Mouse (Mus musculus): Measurements from ENCODE around the gene Ephx4. TPM values are rescaled to one million over a fixed set of nuclear protein-coding genes. Genes with fewer than 3 reads are reported as not detected.

Ephx4 gene
- polyA plus RNA-seq, 2 experiments, result 2.4 TPM

GRCm38 (mm10) chr5:107450299-107450698 is 47.8 kb downstream of the Ephx4 start:
- Histone ChIP-seq H3K27me3 (ENCODE audit: control insufficient read depth, insufficient read depth, low read length) (no peaks in the 10 kb centered on the region), H3K9me3 (ENCODE audit: control insufficient read depth, low read length) (no peaks in the 10 kb centered on the region), H3K4me3 (replicated peaks; ENCODE audit: low read length) (no peak overlapping the region), H3K36me3 (ENCODE audit: control insufficient read depth, insufficient read depth, low read length) (peaks cover 9% of the 10 kb centered on the region; the same call in 1 of the 2 replicates), H3K4me1 (ENCODE audit: control insufficient read depth, insufficient read depth, low read length) (no peaks in the 10 kb centered on the region), H3K27ac (replicated peaks; ENCODE audit: low read depth, low read length) (no peak overlapping the region), H3K9ac (ENCODE audit: low read depth, low read length, severe bottlenecking) (no peak overlapping the region), H3K4me2 (replicated peaks; ENCODE audit: low read depth, low read length, severe bottlenecking) (no peak overlapping the region)
- WGBS, result 96% methylated on average over 5 of the region's 5 CpGs
- no peak for TF ChIP-seq POLR2A (IDR thresholded peaks at IDR 0.05; ENCODE audit: borderline replicate concordance, extremely low read depth, insufficient read depth, insufficient read length)
- no peak for ATAC-seq (ENCODE audit: low FRiP score, low read depth)
- DNase-seq (ENCODE audit: low spot score), result no peak

DNA sequence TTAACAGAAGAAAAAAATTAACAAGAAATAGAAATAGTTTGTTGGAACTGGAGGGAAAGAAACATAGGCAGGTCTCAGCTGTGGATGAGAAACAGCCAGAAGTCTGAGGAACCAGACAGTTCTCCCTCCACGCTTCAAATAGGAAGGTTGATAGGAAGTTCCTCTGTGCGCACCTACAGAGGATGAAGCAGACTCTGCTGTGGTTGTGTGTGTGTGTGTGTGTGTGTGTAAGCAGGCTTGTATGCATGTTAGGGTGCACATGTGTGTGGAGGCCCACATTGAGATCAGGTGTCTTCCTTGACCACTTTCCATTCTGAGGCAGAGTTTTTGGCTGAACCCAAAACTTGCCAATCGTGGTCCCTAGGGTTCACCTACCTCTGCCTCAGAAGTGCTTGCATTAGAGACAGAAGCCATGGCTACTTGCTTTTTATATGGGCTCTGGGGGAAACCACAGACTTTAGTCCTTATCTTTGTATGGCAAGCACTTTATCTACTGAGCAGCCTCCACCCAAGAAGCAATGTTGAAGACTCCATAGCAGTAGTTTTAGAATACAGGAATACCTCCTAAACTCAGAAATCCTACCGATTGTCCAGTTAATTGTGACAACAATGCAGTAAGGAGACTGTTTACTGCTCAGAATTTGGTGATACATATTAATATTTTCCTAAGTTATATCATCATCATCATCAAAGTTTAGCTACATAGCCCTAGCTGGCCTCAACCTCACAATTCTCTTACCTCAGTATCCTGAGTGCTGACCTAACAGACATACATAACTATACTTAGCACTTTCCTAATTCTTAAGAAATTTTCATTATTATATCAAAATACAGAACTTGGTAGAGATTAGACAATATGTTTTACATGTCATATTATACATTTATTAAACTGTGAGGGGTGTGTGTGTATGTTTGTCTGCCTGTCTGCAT is 59.9 kb downstream of the Ephx4 start:
- H3K4me2 ChIP-seq (replicated peaks; ENCODE audit: low read depth, low read length, severe bottlenecking), result no peak overlapping the region
- H3K27ac ChIP-seq (replicated peaks; ENCODE audit: low read depth, low read length), result no peak overlapping the region
- TF ChIP-seq POLR2A (IDR thresholded peaks at IDR 0.05; ENCODE audit: borderline replicate concordance, extremely low read depth, insufficient read depth, insufficient read length), result no peak
- DNase-seq (ENCODE audit: low spot score), result no peak
- H3K9ac ChIP-seq (ENCODE audit: low read depth, low read length, severe bottlenecking), result no peak overlapping the region
- H3K9me3 ChIP-seq (ENCODE audit: control insufficient read depth, low read length), result no peaks in the 10 kb centered on the region
- ATAC-seq (ENCODE audit: low FRiP score, low read depth), result no peak
- no peaks in the 10 kb centered on the region for H3K4me1 ChIP-seq (ENCODE audit: control insufficient read depth, insufficient read depth, low read length)
- no peaks in the 10 kb centered on the region for H3K27me3 ChIP-seq (ENCODE audit: control insufficient read depth, insufficient read depth, low read length)
- H3K36me3 ChIP-seq (ENCODE audit: control insufficient read depth, insufficient read depth, low read length), result peaks cover 6% of the 10 kb centered on the region; the same call in 1 of the 2 replicates
- no peak overlapping the region for H3K4me3 ChIP-seq (replicated peaks; ENCODE audit: low read length)
- 88% methylated on average over 4 of the region's 4 CpGs for WGBS

- WGBS, result 56% methylated on average over 5 of the region's 5 CpGs
- Histone ChIP-seq H3K27ac (replicated peaks; ENCODE audit: low read depth, low read length) (no peak overlapping the region), H3K9me3 (ENCODE audit: control insufficient read depth, low read length) (no peaks in the 10 kb centered on the region), H3K27me3 (ENCODE audit: control insufficient read depth, insufficient read depth, low read length) (no peaks in the 10 kb centered on the region), H3K4me3 (replicated peaks; ENCODE audit: low read length) (no peak overlapping the region), H3K4me1 (ENCODE audit: control insufficient read depth, insufficient read depth, low read length) (no peaks in the 10 kb centered on the region), H3K36me3 (ENCODE audit: control insufficient read depth, insufficient read depth, low read length) (peaks cover 10% of the 10 kb centered on the region), H3K4me2 (replicated peaks; ENCODE audit: low read depth, low read length, severe bottlenecking) (no peak overlapping the region), H3K9ac (ENCODE audit: low read depth, low read length, severe bottlenecking) (no peak overlapping the region)
- no peak for DNase-seq (ENCODE audit: low spot score)
- TF ChIP-seq POLR2A (IDR thresholded peaks at IDR 0.05; ENCODE audit: borderline replicate concordance, extremely low read depth, insufficient read depth, insufficient read length), result no peak
- no peak for ATAC-seq (ENCODE audit: low FRiP score, low read depth)
Measured at GRCm38 (mm10) chr5:107466501-107466900, 64.0 kb downstream of the Ephx4 start.

DNA sequence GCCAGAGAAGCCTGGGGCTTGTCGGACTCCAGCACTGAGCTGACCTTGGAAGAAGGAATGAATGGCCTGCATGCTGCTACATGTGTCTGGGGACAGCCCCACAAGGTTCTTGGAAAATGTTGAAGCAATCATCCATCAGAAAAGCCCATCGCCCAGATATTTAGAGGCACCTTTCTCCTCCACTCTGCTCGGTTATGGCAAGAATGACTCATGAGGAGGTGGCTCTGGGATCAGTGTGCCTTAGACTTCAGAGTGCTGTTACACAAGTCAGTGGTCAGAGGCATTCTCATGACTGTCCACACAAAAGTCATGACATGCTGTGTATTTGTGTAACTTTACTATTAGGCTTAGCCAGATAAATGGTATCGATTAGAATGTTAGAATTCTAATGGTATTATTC is 64.6 kb downstream of the Ephx4 start:
- no peaks in the 10 kb centered on the region for H3K27me3 ChIP-seq (ENCODE audit: control insufficient read depth, insufficient read depth, low read length)
- no peak for DNase-seq (ENCODE audit: low spot score)
- no peak overlapping the region for H3K4me3 ChIP-seq (replicated peaks; ENCODE audit: low read length)
- no peak for ATAC-seq (ENCODE audit: low FRiP score, low read depth)
- no peaks in the 10 kb centered on the region for H3K9me3 ChIP-seq (ENCODE audit: control insufficient read depth, low read length)
- H3K27ac ChIP-seq (replicated peaks; ENCODE audit: low read depth, low read length), result no peak overlapping the region
- 86% methylated on average over 4 of the region's 4 CpGs for WGBS
- no peak overlapping the region for H3K9ac ChIP-seq (ENCODE audit: low read depth, low read length, severe bottlenecking)
- H3K4me1 ChIP-seq (ENCODE audit: control insufficient read depth, insufficient read depth, low read length), result no peaks in the 10 kb centered on the region
- TF ChIP-seq POLR2A (IDR thresholded peaks at IDR 0.05; ENCODE audit: borderline replicate concordance, extremely low read depth, insufficient read depth, insufficient read length), result no peak
- peaks cover 9% of the 10 kb centered on the region for H3K36me3 ChIP-seq (ENCODE audit: control insufficient read depth, insufficient read depth, low read length)
- H3K4me2 ChIP-seq (replicated peaks; ENCODE audit: low read depth, low read length, severe bottlenecking), result no peak overlapping the region

GRCm38 (mm10) chr5:107470600-107471329 is 68.2 kb downstream of the Ephx4 start:
- DNase-seq (ENCODE audit: low spot score), result no peak
- no peak overlapping the region for H3K4me3 ChIP-seq (replicated peaks; ENCODE audit: low read length)
- WGBS, result 82% methylated on average over 10 of the region's 10 CpGs
- H3K27ac ChIP-seq (replicated peaks; ENCODE audit: low read depth, low read length), result no peak overlapping the region
- H3K4me1 ChIP-seq (ENCODE audit: control insufficient read depth, insufficient read depth, low read length), result no peaks in the 10 kb centered on the region
- no peaks in the 10 kb centered on the region for H3K27me3 ChIP-seq (ENCODE audit: control insufficient read depth, insufficient read depth, low read length)
- TF ChIP-seq POLR2A (IDR thresholded peaks at IDR 0.05; ENCODE audit: borderline replicate concordance, extremely low read depth, insufficient read depth, insufficient read length), result no peak
- ATAC-seq (ENCODE audit: low FRiP score, low read depth), result no peak
- no peaks in the 10 kb centered on the region for H3K9me3 ChIP-seq (ENCODE audit: control insufficient read depth, low read length)
- peaks cover 8% of the 10 kb centered on the region; the same call in 1 of the 2 replicates for H3K36me3 ChIP-seq (ENCODE audit: control insufficient read depth, insufficient read depth, low read length)
- H3K4me2 ChIP-seq (replicated peaks; ENCODE audit: low read depth, low read length, severe bottlenecking), result no peak overlapping the region
- no peak overlapping the region for H3K9ac ChIP-seq (ENCODE audit: low read depth, low read length, severe bottlenecking)

Other genes starting within 250 kb of the Ephx4 start
- gene Tgfbr3, start 113.1 kb upstream of the Ephx4 start, polyA plus RNA-seq (2012; rRNA removed), result 20.7 and 23.2 TPM in 2 replicates
- gene Tgfbr3, start 113.1 kb upstream of the Ephx4 start, polyA plus RNA-seq (2014; fragmentation: Nextera tagmentation; extraction: Ambion mirVana), result 29.0 and 29.4 TPM in 2 replicates
- 4.8 and 5.0 TPM in 2 replicates for gene Brdt, start 71.6 kb upstream of the Ephx4 start, polyA plus RNA-seq (2012; rRNA removed)
- gene Brdt, start 71.6 kb upstream of the Ephx4 start, polyA plus RNA-seq (2014; fragmentation: Nextera tagmentation; extraction: Ambion mirVana), result 4.3 and 4.5 TPM in 2 replicates
- not detected in 2 replicates for gene Lpcat2b, start 28.8 kb downstream of the Ephx4 start, polyA plus RNA-seq (2012; rRNA removed)
- gene Lpcat2b, start 28.8 kb downstream of the Ephx4 start, polyA plus RNA-seq (2014; fragmentation: Nextera tagmentation; extraction: Ambion mirVana), result not detected in 2 replicates
- gene Btbd8, start 35.3 kb downstream of the Ephx4 start, polyA plus RNA-seq (2012; rRNA removed), result 5.5 and 6.3 TPM in 2 replicates
- 4.8 and 6.3 TPM in 2 replicates for gene Btbd8, start 35.3 kb downstream of the Ephx4 start, polyA plus RNA-seq (2014; fragmentation: Nextera tagmentation; extraction: Ambion mirVana)
- 0.06 and 0.25 TPM in 2 replicates for gene Gm42669, start 104.9 kb downstream of the Ephx4 start, polyA plus RNA-seq (2012; rRNA removed)
- 0.64 and 0.78 TPM in 2 replicates for gene Gm42669, start 104.9 kb downstream of the Ephx4 start, polyA plus RNA-seq (2014; fragmentation: Nextera tagmentation; extraction: Ambion mirVana)
- gene 1700028K03Rik, start 132.0 kb downstream of the Ephx4 start, polyA plus RNA-seq (2012; rRNA removed), result 0.01 and 0.06 TPM in 2 replicates
- gene 1700028K03Rik, start 132.0 kb downstream of the Ephx4 start, polyA plus RNA-seq (2014; fragmentation: Nextera tagmentation; extraction: Ambion mirVana), result 0.14 and 0.17 TPM in 2 replicates
- gene Rpap2, start 194.6 kb downstream of the Ephx4 start, polyA plus RNA-seq (2012; rRNA removed), result 8.4 and 12.6 TPM in 2 replicates
- 20.9 and 21.6 TPM in 2 replicates for gene Rpap2, start 194.6 kb downstream of the Ephx4 start, polyA plus RNA-seq (2014; fragmentation: Nextera tagmentation; extraction: Ambion mirVana)
- gene Glmn, start 195.2 kb downstream of the Ephx4 start, polyA plus RNA-seq (2012; rRNA removed), result 12.7 and 19.1 TPM in 2 replicates
- 30.7 and 32.1 TPM in 2 replicates for gene Glmn, start 195.2 kb downstream of the Ephx4 start, polyA plus RNA-seq (2014; fragmentation: Nextera tagmentation; extraction: Ambion mirVana)

Data from limb, embryonic 14.5 days (tissue).